Mouse (Mus musculus): ENCODE measurements around the gene Plxdc1.

Gene Plxdc1

GRCm38 (mm10) chr11:98016177-98016576, 29.9 kb upstream of the Plxdc1 start:
- no peak for DNase-seq (ENCODE audit: low spot score)

DNA sequence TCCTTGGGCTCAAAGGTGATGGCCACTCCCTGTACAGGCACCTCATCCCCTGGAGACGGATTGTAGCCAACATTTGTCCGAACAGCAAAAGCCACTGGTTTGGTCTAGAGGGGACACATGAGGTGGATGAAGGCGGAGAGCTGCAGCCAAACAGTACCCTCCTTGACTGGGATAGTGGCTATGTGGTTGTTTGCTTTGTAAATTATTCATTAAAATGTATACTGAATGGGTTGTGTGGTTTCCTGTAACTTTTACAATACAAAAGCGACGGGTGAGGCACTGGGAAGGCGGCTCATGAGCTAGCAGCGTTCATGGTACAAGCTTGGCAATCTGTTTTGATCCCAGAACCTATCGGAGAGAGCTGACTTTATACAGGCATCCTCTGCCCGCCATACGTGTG, 26.6 kb upstream of the Plxdc1 start:
- no peak for DNase-seq (ENCODE audit: low spot score)

- no peak for DNase-seq (ENCODE audit: low spot score)
Observed at GRCm38 (mm10) chr11:98011716-98012115, 25.5 kb upstream of the Plxdc1 start.

- no peak for DNase-seq (ENCODE audit: low spot score)
Observed at GRCm38 (mm10) chr11:98008087-98008486, 21.8 kb upstream of the Plxdc1 start.

- DNase-seq (ENCODE audit: low spot score): no peak
Observed at GRCm38 (mm10) chr11:98005686-98006085, 19.4 kb upstream of the Plxdc1 start.

DNA sequence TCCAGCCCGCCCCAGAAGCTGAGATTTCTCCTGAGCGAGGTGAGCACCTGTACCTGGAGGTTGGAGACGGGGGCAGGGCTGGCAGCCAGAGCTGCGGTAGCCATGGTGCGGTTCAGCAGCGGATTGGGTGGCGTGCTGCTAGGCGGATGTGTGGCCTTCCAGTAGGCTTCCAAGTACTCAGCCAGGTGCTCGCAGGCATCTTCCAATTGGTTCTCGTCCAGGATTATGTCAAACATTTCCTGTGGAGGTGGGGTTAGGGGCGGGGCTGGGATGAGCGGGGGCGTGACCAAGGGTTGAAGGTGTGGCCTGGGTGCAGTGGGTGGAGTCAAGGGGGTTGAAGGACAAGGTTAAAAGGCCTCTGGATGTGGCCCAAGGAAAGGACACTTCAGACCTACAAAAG, 18.8 kb upstream of the Plxdc1 start:
- DNase-seq (ENCODE audit: low spot score): no peak

- no peak for DNase-seq (ENCODE audit: low spot score)
Observed at GRCm38 (mm10) chr11:98004161-98004560, 17.9 kb upstream of the Plxdc1 start.

- DNase-seq (ENCODE audit: low spot score): no peak
Observed at GRCm38 (mm10) chr11:98003171-98003671, 17.0 kb upstream of the Plxdc1 start.

DNA sequence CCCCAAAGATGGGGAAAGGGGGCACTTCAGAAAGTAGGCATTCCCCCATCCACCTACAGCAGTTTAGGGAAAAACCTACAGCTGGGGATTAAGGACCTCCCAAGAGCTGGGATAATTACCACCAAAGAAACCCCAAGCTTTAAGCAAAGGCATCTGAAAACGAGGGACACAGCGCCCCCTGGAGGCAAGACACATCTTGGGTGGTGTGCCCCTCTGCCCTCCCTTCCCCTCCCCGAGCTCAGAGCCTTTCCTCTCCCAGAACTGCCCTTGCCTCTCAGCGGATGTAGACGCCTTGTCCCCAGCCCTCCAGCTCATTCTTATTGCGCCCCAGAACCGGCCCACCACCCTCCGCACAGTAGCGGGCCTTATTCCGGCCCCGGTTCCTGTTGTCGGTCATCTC, 16.4 kb upstream of the Plxdc1 start:
- peak; percentile 64 for DNase-seq (ENCODE audit: low spot score)

DNA sequence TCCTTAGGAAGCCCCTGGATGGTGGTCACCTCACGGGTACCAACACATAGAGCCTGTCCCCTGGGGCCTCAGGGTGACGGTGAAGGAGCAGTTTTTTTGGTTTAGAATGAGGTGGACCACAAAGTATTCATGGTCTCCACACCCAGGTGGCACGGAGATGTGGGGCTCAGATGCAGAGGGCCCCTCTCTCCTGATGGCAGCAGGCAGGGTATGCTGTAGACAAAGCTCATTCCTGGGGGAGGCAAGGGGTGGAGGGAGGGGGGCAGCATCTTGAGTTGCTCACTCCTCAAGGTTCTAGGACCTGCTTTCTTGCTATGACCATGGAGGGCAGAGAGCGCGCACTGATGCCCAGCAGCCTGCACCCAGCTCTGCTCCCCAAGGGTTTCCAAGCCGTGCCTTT, 15.7 kb upstream of the Plxdc1 start:
- DNase-seq (ENCODE audit: low spot score): no peak

DNA sequence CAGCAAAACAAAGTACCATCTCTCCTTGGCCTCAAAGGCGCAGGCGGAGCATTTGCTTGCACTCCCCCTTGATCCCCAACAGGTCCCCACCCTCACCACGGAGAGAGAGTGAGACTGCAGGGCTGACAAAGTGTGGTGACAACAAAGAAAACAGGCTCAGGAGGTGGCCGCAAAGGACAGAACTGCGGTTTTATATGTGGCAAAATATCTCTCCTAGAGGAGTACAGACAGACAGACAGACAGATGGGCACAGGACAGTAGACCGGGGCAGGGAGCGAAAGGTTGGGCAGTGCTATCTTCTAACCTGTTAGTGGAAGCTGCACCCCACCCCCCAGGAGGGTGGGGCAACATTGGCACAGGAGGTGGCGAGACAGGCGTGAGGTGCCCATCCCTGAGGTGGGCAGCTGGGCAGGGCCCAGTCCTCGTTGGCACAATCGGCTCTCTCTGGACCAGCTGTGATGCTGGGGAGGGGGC, 15.1 kb upstream of the Plxdc1 start:
- DNase-seq (ENCODE audit: low spot score): no peak

DNA sequence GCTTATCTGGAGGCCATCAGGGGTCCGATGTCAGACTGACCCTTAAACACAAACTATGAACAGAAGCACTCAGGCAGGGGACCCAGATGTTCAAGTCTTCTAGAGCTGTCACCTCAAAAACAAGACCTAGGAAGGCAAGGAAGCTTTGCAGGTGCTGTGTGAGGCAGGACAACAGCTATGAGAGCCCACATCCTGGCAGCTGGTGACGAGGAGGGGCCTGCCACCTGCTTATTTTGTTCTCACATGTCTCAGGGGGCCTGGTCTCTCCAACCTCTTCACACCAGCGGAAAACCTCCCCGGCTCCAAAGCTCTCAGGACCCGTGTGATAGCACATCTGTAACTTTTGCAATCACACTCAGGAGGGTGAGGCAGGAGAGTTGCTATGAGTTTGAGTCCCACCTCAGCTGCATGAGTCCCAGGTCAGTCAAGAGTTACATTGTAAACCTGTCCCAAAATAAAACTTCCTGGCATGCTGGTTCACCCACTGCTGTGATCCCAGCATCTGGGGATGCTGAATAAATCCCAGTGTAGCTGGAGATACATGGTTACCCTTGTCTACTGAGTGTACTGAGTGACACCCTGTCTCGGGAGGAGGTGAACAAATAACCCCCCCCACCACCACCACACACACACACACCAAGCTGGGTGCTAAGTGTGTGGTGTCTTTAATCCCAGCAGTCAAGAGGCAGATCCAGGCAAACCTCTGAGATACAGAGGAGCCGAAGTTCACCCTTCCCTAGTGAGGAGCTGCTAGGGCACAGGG, 14.3 kb upstream of the Plxdc1 start:
- peak; percentile 61 for DNase-seq (ENCODE audit: low spot score)

DNA sequence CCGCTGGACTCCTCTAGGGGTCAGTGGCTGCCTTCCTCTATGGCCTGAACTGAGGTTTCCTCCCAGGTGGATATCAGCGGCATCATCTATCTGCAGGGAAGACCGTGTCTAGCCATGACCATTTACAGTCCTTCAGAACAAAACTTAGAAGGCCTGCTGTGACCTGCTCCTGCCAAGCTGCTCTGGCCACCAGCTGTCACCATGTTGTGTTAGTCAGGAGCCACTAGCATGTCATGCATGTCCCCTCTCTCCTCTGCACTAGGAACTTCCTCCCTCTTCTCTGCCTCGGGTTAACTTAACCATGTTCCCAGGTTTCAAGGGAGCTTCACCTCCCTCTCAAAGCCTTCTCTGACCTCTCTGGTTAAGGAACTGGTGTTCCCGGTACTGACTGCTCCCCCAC, 13.5 kb upstream of the Plxdc1 start:
- DNase-seq (ENCODE audit: low spot score): no peak

- peak; percentile 58 for DNase-seq (ENCODE audit: low spot score)
Observed at GRCm38 (mm10) chr11:97998898-97999608, 12.8 kb upstream of the Plxdc1 start.

DNA sequence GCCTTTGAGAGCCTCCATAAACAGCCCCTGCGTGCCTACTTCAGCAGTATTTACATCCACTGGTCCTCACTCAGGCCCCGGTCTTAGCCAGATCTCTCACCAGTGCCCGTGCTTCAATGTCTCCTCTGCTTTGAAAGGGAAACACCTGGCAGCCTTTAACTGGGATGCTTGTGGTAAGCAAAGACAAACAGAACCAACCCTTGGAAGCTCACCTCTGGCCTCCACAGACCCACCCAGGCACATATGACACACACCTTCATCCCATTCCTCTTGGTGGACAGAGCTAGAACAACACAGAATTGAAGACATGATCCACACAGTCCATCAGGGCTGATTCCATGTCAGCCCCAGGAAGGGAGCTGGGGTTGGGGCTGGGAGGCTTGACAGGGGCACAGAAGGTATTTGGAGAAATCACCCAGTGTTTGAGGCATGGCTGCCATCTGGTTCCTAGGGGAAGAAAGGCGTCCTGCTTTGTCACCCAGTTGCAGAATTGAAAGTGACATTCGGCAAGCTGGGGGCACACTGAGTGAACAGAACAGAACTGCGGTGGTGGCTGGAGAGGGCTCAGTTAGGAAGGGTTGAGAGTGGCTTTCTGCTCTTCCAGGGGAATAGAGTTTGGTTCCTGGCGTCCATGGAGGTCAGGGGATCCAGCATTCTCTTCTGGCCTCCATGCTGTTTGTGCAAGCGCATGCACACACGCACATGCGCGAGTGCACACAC, 12.0 kb upstream of the Plxdc1 start:
- no peak for DNase-seq (ENCODE audit: low spot score)

GRCm38 (mm10) chr11:97997387-97997960, 11.2 kb upstream of the Plxdc1 start:
- no peak for DNase-seq (ENCODE audit: low spot score)

DNA sequence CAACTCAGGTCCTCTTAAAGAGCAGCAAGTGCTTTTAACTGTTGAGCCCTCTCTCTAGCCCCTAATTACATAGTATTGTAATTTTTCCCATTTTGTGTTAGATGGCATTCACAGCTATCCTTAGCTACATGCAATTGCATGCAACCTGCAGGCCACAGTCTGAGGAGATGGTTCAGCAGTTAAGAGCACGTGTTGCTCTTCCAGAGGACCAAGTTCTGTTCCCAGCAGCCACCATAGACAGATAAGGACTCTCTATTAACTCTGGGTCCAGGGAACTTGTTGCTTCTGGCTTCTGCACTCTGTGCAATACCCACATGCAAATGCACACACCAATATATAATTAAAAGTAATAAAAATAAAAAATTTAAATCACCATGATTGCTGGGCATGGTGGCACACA, 10.4 kb upstream of the Plxdc1 start:
- DNase-seq (ENCODE audit: low spot score): no peak

- peak; percentile 48 for DNase-seq (ENCODE audit: low spot score)
Observed at GRCm38 (mm10) chr11:97995564-97996288, 9.5 kb upstream of the Plxdc1 start, which contains the start of gene Arl5c. TSS of gene Arl5c (minus strand) at chr11:97996181.

GRCm38 (mm10) chr11:97994539-97995100, 8.4 kb upstream of the Plxdc1 start:
- peak; percentile 76 for DNase-seq (ENCODE audit: low spot score)

GRCm38 (mm10) chr11:97988530-97989096, 2.4 kb upstream of the Plxdc1 start:
- DNase-seq (ENCODE audit: low spot score): peak; percentile 84
